Mouse (Mus musculus): ENCODE measurements around the gene Trank1.

- TF ChIP-seq CHD2 (IDR thresholded peaks at IDR 0.05; ENCODE audit: low read depth, low read length): no peak
- TF ChIP-seq ZNF384 (IDR thresholded peaks at IDR 0.05; ENCODE audit: low read depth, low read length): no peak
- TF ChIP-seq HCFC1 (IDR thresholded peaks at IDR 0.05; ENCODE audit: borderline replicate concordance, insufficient read depth, low read length): no peak
Measured at GRCm38 (mm10) chr9:111313793-111314192, 2.3 kb downstream of the Trank1 start.

Data from ES-E14 (cell line).